Mouse (Mus musculus) monocyte, adult 5-6 weeks (primary cell): ENCODE results near the gene Cramp1l. TPM values are rescaled to one million over a fixed set of nuclear protein-coding genes. Genes with fewer than 3 reads are reported as not detected.

Experiments
- total RNA-seq: library from RNA; stranded (forward); fragments of 200-1000, 200-491, 200-594 nt; gene quantifications from 3 replicates; pipeline ENCODE4 v1.2.3, GENCODE M21; 2017

Gene Cramp1l
- total RNA-seq, 1 experiment from 2014 or later = 10.3 TPM

Other genes starting within 250 kb of the Cramp1l start
- gene Meiob, start 211.5 kb downstream of the Cramp1l start, total RNA-seq = not detected in 3 replicates
- 23.2 to 48.3 TPM (median 34.5 TPM) in 3 replicates for gene Hagh, start 175.6 kb downstream of the Cramp1l start, total RNA-seq
- gene Fahd1, start 165.4 kb downstream of the Cramp1l start, total RNA-seq = 3.2 to 6.6 TPM (median 4.8 TPM) in 3 replicates
- gene Igfals, start 149.8 kb downstream of the Cramp1l start, total RNA-seq = 0.29 TPM in 1 of 3 replicates, not detected in the others
- 34.3 to 41.0 TPM (median 40.1 TPM) in 3 replicates for gene Nubp2, start 129.4 kb downstream of the Cramp1l start, total RNA-seq
- 16.6 to 25.9 TPM (median 20.5 TPM) in 3 replicates for gene Spsb3, start 129.1 kb downstream of the Cramp1l start, total RNA-seq
- 12.0 to 20.2 TPM (median 12.9 TPM) in 3 replicates for gene Eme2, start 120.7 kb downstream of the Cramp1l start, total RNA-seq
- 13.4 to 24.4 TPM (median 19.0 TPM) in 3 replicates for gene Mrps34, start 120.7 kb downstream of the Cramp1l start, total RNA-seq
- gene Nme3, start 119.3 kb downstream of the Cramp1l start, total RNA-seq = 28.0 to 48.6 TPM (median 30.1 TPM) in 3 replicates
- gene Mapk8ip3, start 78.8 kb downstream of the Cramp1l start, total RNA-seq = 46.0 to 84.3 TPM (median 50.2 TPM) in 3 replicates
- gene Jpt2, start 55.1 kb downstream of the Cramp1l start, total RNA-seq = 13.4 to 14.4 TPM (median 14.2 TPM) in 3 replicates
- 11.7 to 13.0 TPM (median 12.6 TPM) in 3 replicates for gene Ift140, start 297 bp upstream of the Cramp1l start, total RNA-seq
- not detected in 3 replicates for gene Tmem204, start 67.8 kb upstream of the Cramp1l start, total RNA-seq
- 13.3 to 21.2 TPM (median 17.5 TPM) in 3 replicates for gene Telo2, start 100.2 kb upstream of the Cramp1l start, total RNA-seq
- not detected in 3 replicates for gene Ptx4, start 105.0 kb upstream of the Cramp1l start, total RNA-seq
- gene Clcn7, start 117.6 kb upstream of the Cramp1l start, total RNA-seq = 16.3 to 21.8 TPM (median 20.8 TPM) in 3 replicates
- gene Ccdc154, start 146.7 kb upstream of the Cramp1l start, total RNA-seq = not detected in 3 replicates
- not detected in 3 replicates for gene Gm38655, start 159.7 kb upstream of the Cramp1l start, total RNA-seq
- gene BC003965, start 168.8 kb upstream of the Cramp1l start, total RNA-seq = 7.0 to 11.0 TPM (median 9.3 TPM) in 3 replicates
- 14.3 to 29.9 TPM (median 22.5 TPM) in 3 replicates for gene Unkl, start 172.6 kb upstream of the Cramp1l start, total RNA-seq
- 27.2 to 58.6 TPM (median 49.2 TPM) in 3 replicates for gene Gnptg, start 224.3 kb upstream of the Cramp1l start, total RNA-seq
- 24.6 to 33.5 TPM (median 27.9 TPM) in 3 replicates for gene Tsr3, start 224.4 kb upstream of the Cramp1l start, total RNA-seq
- 31.6 to 146 TPM (median 34.3 TPM) in 3 replicates for gene Baiap3, start 240.6 kb upstream of the Cramp1l start, total RNA-seq